In the genomic region with DNA sequence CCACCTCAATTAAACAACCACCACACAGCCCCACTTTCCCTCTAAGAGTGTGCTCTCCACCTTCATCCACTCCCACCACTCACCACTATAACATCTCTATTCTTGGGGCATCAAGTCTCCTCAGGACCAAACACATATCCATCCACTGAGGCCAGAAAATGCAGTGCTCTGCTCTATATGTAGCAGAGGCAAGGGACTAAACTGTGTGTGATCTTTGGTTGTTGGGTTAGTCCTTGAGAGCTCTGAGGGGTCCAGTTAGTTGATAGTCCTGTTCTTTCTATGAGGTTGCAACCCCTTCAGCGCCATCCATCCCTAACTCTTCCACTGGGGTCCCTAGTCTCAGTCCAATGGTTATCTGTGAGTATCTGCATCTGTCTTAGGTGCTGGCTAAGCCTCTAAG, we compare ENCODE assay signal across 9 mouse cellular contexts. TPM values are rescaled to one million over a fixed set of nuclear protein-coding genes. Genes with fewer than 3 reads are reported as not detected.
DNase-seq lines count a peak whose midpoint lies in the region; ATAC-seq and TF ChIP-seq lines count a peak whose summit lies in the region.
"Had no signal": no experiment of that assay in that cellular context is flagged by ENCODE, and none has a peak within 500 bp of the region (broad histone marks: within the 10 kb centered on the region; RNA-seq: fewer than 3 reads in every experiment).

No protein-coding gene starts in this region.

- no peaks in the 10 kb centered on the region for H3K36me3 ChIP-seq in heart, embryonic 13.5 days
- H3K36me3 ChIP-seq in MEL (ENCODE audit: control insufficient read depth in 1 of 2, insufficient read depth in 2 of 2, low read length in 2 of 2): no peaks in the 10 kb centered on the region
- H3K36me3 ChIP-seq in intestine, embryonic 15.5 days: no peaks in the 10 kb centered on the region
- no peaks in the 10 kb centered on the region for H3K36me3 ChIP-seq in midbrain, embryonic 13.5 days

- TF ChIP-seq RAD21 in MEL (IDR thresholded peaks at IDR 0.05; ENCODE audit: low read depth, low read length): no peak

- no peak for DNase-seq in heart, adult 8-10 months (ENCODE audit: low spot score)
- DNase-seq in MEL (ENCODE audit: low read depth, low spot score): peak; percentile 22
- DNase-seq in yolk sac, embryonic 10.5 days (ENCODE audit: low spot score): no peak
- no peak for DNase-seq in thymus, postnatal 36 days

- H3K4me3 ChIP-seq in heart, embryonic 13.5 days: no peak overlapping the region
- no peak overlapping the region for H3K4me3 ChIP-seq in MEL (ENCODE audit: control insufficient read depth in 1 of 2, insufficient read depth in 1 of 2, low read depth in 2 of 2, low read length in 2 of 2)
- no peak overlapping the region for H3K4me3 ChIP-seq in intestine, embryonic 15.5 days (replicated peaks)
- H3K4me3 ChIP-seq in midbrain, embryonic 13.5 days (replicated peaks): no peak overlapping the region

- 52% methylated on average over 1 of the region's 1 CpGs for WGBS in heart, embryonic 13.5 days
- 63% methylated on average over 1 of the region's 1 CpGs for WGBS in intestine, embryonic 15.5 days
- 74% methylated on average over 1 of the region's 1 CpGs for WGBS in midbrain, embryonic 13.5 days

- TF ChIP-seq EP300 in MEL (IDR thresholded peaks at IDR 0.05; ENCODE audit: low read depth in 1 of 2, low read length in 2 of 2): no peak

- H3K9me3 ChIP-seq in heart, embryonic 13.5 days: no peaks in the 10 kb centered on the region
- H3K9me3 ChIP-seq in MEL (replicated peaks; ENCODE audit: insufficient read depth, low read length): no peaks in the 10 kb centered on the region; the same call in 1 of the 2 replicates
- no peaks in the 10 kb centered on the region for H3K9me3 ChIP-seq in intestine, embryonic 15.5 days
- no peaks in the 10 kb centered on the region for H3K9me3 ChIP-seq in midbrain, embryonic 13.5 days

- H3K4me2 ChIP-seq in heart, embryonic 13.5 days: no peak overlapping the region
- no peak overlapping the region for H3K4me2 ChIP-seq in intestine, embryonic 15.5 days (replicated peaks)
- no peak overlapping the region for H3K4me2 ChIP-seq in midbrain, embryonic 13.5 days (replicated peaks)

- no peaks in the 10 kb centered on the region for H3K4me1 ChIP-seq in heart, embryonic 13.5 days
- no peaks in the 10 kb centered on the region for H3K4me1 ChIP-seq in MEL (ENCODE audit: control insufficient read depth in 1 of 2, insufficient read depth in 2 of 2, low read length in 2 of 2)
- H3K4me1 ChIP-seq in intestine, embryonic 15.5 days (replicated peaks): no peaks in the 10 kb centered on the region
- H3K4me1 ChIP-seq in midbrain, embryonic 13.5 days (replicated peaks): no peaks in the 10 kb centered on the region

- H3K27ac ChIP-seq in heart, embryonic 13.5 days (replicated peaks): no peak overlapping the region
- no peak overlapping the region for H3K27ac ChIP-seq in MEL (ENCODE audit: control insufficient read depth, low read depth, low read length)
- no peak overlapping the region for H3K27ac ChIP-seq in intestine, embryonic 15.5 days
- H3K27ac ChIP-seq in midbrain, embryonic 13.5 days: no peak overlapping the region

- H3K9ac ChIP-seq in heart, embryonic 13.5 days: no peak overlapping the region
- no peak overlapping the region for H3K9ac ChIP-seq in MEL (ENCODE audit: control insufficient read depth, low read depth, low read length, poor library complexity, severe bottlenecking)
- H3K9ac ChIP-seq in intestine, embryonic 15.5 days: no peak overlapping the region
- no peak overlapping the region for H3K9ac ChIP-seq in midbrain, embryonic 13.5 days (replicated peaks)

- no peak for TF ChIP-seq POLR2A in MEL (IDR thresholded peaks at IDR 0.05; ENCODE audit: control insufficient read depth in 1 of 2, insufficient read depth in 1 of 2, low read depth in 1 of 2, low read length in 2 of 2, poor library complexity in 1 of 2)

- peak; percentile 59 for ATAC-seq in heart, embryonic 13.5 days (ENCODE audit: extremely low read depth, insufficient number of reproducible peaks, low FRiP score, low TSS enrichment)
- peak; percentile 59; the same call in 1 of the 2 replicates for ATAC-seq in erythroblast, adult 5-6 weeks (replicated peaks; ENCODE audit: low FRiP score, poor library complexity, severe bottlenecking)
- ATAC-seq in intestine, embryonic 15.5 days: peak; percentile 71
- peak; percentile 86 for ATAC-seq in midbrain, embryonic 13.5 days

- H3K27me3 ChIP-seq in heart, embryonic 13.5 days (replicated peaks): no peaks in the 10 kb centered on the region
- no peaks in the 10 kb centered on the region for H3K27me3 ChIP-seq in MEL (ENCODE audit: control insufficient read depth in 1 of 2, insufficient read depth in 2 of 2, low read length in 2 of 2)
- no peaks in the 10 kb centered on the region for H3K27me3 ChIP-seq in intestine, embryonic 15.5 days (replicated peaks)
- H3K27me3 ChIP-seq in midbrain, embryonic 13.5 days: no peaks in the 10 kb centered on the region

- no peak for TF ChIP-seq CTCF in MEL (IDR thresholded peaks at IDR 0.05 in 2 of 3, conservative IDR thresholded peaks at IDR 0.05 in 1 of 3; ENCODE audit: control insufficient read depth in 1 of 3, insufficient read depth in 1 of 3, low read depth in 2 of 3, low read length in 3 of 3, poor library complexity in 1 of 3, severe bottlenecking in 1 of 3)

- H3K79me2 ChIP-seq in MEL (ENCODE audit: control insufficient read depth, insufficient read depth, low read length, poor library complexity): no peaks in the 10 kb centered on the region

TF ChIP-seq in MEL, 35 proteins besides CTCF, POLR2A, EP300 and RAD21:
- TF ChIP-seq ETS1 (IDR thresholded peaks at IDR 0.05; ENCODE audit: low read depth, low read length) (no peak), USF1 (IDR thresholded peaks at IDR 0.05; ENCODE audit: low read depth, low read length) (no peak), JUND (IDR thresholded peaks at IDR 0.05; ENCODE audit: low read depth, low read length) (no peak), NRF1 (IDR thresholded peaks at IDR 0.05; ENCODE audit: insufficient read depth, low read depth, low read length, poor library complexity, severe bottlenecking) (no peak), ZMIZ1 (IDR thresholded peaks at IDR 0.05; ENCODE audit: low read depth, low read length) (no peak), MAZ (IDR thresholded peaks at IDR 0.05; ENCODE audit: low read depth, low read length) (no peak), MYC (IDR thresholded peaks at IDR 0.05; ENCODE audit: low read depth, low read length) (no peak), KAT2A (conservative IDR thresholded peaks at IDR 0.05; ENCODE audit: low read depth, low read length) (no peak), ELF1 (IDR thresholded peaks at IDR 0.05; ENCODE audit: low read depth, low read length) (no peak), POLR2AphosphoS2 (IDR thresholded peaks at IDR 0.05; ENCODE audit: low read length) (no peak), MAFK (IDR thresholded peaks at IDR 0.05; ENCODE audit: borderline replicate concordance, low read depth, low read length) (no peak), MYB (IDR thresholded peaks at IDR 0.05; ENCODE audit: low read depth, low read length) (no peak), ZKSCAN1 (IDR thresholded peaks at IDR 0.05; ENCODE audit: low read depth, low read length) (no peak)

RNA-seq across cellular contexts. Expression of a gene that starts 0.7 kb away (rescaled TPM):
- not detected in 2 replicates for polyA plus RNA-seq in heart, embryonic 13.5 days (2015; fragmentation: Nextera tagmentation; extraction: Ambion mirVana)
- not detected for total RNA-seq in heart, adult 8-10 months (2022)
- total RNA-seq in MEL (2012; rRNA removed): not detected in 2 replicates
- polyA plus RNA-seq in MEL (2012; ENCODE audit: insufficient read depth in 1 of 2, insufficient read length in 2 of 2, low read depth in 1 of 2, low replicate concordance in 2 of 2, missing spikeins in 1 of 2): not detected
- 0.21 TPM in 1 of 2 replicates, not detected in the other for total RNA-seq in erythroblast, adult 5-6 weeks (2015; ENCODE audit: low replicate concordance)
- not detected in 2 replicates for total RNA-seq in erythroblast, adult 5-6 weeks (2017; ENCODE audit: low replicate concordance)
- not detected in 2 replicates for polyA plus RNA-seq in intestine, embryonic 15.5 days (2015; fragmentation: Nextera tagmentation; extraction: Ambion mirVana)
- not detected in 2 replicates for polyA plus RNA-seq in midbrain, embryonic 13.5 days (2015; fragmentation: Nextera tagmentation; extraction: Ambion mirVana)
- total RNA-seq: left cerebral cortex, adult 18-20 months had no signal
